Mouse (Mus musculus) adrenal gland (tissue): Measurements from ENCODE around the gene Zfp683.

Experiments
- intact Hi-C: fragments of 180-260 bp; cut with DNase I; formaldehyde crosslinking; loops from one replicate; pipeline ENCODE4 v1.15.1; 2025
- long read RNA-seq, 2 experiments: library from polyadenylated mRNA; unstranded; transcript quantifications; one replicate each; pipeline ENCODE4 v2.0.0; 2020; ENCODE audit warnings: borderline replicate concordance in 1 of 2; ENCODE audit not compliant: insufficient replicate concordance in 1 of 2

The Zfp683 gene
- long read RNA-seq, experiment 1 = 0 reads
- long read RNA-seq, experiment 2 = 0 reads

DNA sequence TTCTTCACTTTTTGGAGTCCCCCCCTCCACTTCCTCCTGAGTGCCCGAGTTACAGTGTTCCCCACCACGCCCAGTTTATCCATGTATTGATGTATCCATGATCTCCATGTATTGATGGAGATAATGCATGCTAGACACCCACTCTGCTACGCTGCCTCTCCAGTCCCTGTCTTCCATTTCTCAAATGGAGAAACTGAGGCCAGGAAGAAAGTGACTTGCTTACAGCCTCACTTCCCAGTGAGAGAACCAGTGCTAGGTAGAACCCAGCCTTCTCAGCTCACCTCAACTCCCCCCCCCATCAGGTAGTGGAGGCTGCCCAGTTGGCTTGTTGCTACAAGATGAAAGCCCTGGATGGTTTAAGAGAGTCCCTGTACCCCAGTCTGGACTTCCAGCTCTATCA is at the start of gene Zfp683:
Zfp683 (plus strand) TSS at position 301 of the 400 bp plus-strand sequence.
- intact Hi-C loops = no loop called here

DNA sequence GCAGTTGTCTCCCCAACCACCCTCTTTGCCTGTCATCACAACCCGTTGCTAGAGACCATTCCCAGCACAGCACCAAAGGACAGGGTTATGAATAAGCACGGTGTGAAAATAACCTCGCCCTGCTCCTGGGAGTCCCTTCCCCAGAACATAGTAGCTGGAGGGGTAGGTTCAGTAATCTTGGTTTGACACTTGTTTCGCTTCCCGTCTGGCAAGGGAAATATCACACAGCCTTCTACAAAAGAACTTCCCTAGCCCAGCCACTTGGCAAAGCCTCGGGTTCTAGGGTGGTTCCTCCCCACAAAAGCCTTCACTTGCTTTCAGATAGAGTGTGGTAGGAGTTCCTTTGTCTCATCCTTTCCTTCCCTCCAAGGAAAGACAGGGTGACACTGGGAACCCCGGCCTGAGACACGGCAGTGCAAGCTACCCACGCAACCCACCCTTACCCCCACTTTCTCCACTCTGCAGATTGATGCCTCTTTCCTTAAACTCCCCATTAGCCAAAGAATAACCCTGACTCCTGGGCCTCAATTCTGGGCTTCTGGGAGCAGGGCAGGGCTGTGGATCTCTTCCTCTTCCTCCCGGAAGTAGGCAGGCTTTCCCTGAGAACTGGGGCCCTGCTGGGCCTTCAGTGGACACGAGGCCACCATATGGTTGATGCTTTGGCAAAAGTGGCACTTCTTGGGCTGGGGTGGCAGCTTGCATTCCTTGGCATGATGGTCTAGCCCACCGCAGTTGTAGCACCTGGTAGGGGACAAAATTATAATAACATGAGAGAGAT is 47.9 kb upstream of the Zfp683 start:
- intact Hi-C loops = no loop called here

DNA sequence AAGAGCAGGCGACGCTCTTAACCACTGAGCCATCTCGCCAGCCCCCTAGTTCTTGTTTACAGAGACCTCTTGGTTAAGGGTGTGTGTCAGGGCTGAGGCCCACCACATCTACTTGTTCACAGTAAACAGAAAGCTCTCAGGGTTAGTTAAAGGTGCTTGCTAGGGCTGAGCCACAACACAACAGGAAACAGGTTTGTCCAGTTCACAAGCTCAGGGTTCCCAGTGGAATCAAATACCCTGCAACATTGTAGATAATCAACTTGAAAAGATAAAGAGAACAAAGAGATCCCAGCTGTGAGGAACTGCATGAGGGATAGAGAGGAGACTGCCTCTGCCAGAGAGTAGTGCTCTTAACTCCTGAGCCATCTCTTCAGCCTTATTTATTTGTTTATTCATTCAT is 46.8 kb upstream of the Zfp683 start:
- intact Hi-C loops = no loop called here

DNA sequence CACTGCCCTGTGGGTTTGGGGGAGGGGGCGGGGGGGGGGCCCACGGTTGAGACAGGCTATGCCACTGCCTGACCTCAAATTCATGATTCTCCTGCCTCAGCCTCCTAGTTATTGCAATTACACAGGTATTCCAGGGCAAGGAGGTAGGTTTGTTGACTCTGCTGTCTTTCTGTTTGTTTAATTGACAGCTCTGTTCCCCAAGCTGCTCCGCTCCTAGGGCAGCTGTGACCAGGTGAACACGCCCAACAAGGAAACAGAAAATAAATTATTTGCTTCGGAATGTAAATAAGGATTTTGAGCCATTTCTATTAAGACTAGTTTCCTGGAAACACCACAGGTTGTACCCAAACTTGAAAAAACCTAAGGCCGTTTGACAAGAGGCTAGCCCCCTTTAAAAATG is 43.9 kb upstream of the Zfp683 start:
- intact Hi-C loops = no loop called here

DNA sequence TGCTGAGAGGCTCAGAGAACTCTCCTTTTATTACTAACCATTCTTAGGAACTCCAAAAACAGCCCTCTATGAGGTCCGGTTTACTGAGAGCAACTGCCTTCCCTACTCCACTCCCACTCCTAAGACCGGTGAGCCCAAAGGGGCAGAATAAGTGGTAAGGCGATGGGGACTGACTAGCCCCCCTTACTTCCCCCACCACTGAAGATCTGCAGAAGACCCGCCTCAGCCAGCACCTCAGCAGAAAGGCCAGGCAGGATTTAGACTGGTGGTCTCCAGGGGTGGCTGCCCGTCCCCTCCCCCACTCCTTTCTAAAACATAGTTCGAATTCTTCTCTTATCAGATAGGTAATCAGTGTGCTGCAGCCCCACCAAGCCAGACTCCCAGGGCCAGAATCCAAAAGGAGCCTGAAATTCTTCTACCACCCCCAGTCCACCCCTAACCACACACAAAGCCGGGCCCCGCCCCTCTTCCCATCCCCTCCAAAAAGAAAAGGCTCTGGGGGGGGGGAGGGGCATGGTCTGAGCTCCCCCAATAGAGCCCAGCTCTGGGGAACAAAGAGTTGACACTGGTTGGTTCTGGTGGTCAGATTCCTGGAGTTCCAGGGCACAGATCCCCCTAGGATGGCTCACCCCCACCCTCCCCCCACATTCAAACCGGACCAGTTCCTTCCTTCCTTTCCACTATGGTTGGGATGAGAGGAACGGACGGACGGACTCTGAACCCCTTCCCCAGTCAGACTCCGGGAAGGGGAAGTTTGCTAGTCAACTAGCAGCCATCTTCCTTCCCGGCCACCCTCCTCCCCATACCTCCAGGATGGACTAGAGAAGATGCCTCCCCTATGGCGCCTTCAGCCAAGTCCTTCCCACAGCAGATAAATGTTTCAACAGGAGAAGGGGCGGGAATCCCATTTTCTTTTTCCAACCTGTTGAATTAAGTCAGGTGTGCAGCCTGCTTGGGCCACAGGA is 41.9 kb upstream of the Zfp683 start:
- intact Hi-C loops = no loop called here

DNA sequence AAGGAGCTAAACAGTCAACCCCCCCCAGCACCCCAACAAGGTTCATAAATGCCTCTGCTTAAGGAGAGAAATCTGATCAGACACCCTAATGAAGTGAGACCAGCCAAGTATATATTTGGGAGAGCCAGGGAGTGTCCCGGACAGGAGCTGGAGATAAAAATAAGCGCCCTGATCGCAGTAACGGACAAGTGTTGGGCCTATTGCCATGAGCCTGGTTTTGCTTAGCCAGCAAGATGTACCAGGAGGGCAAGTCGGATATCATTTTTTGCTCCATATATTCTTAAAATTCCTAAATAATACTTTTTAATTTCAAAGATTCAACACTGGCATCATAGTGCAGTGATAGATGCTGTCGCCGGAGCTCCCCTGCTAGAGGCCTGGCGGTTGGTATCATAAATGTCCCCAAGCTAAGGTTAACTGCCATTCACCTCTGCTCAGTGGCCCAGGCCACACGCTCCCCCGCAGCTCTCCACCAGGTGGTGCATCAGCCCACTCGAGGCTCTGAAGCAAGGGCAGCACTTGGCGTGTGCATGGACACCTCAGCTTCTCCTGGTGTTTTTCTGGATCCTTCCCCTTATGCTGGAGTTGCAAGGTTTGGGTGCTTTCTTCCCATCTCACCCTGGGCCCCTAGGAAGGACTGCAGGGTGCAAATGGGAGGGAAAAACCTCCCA is 40.6 kb upstream of the Zfp683 start:
- intact Hi-C loops = no loop called here

DNA sequence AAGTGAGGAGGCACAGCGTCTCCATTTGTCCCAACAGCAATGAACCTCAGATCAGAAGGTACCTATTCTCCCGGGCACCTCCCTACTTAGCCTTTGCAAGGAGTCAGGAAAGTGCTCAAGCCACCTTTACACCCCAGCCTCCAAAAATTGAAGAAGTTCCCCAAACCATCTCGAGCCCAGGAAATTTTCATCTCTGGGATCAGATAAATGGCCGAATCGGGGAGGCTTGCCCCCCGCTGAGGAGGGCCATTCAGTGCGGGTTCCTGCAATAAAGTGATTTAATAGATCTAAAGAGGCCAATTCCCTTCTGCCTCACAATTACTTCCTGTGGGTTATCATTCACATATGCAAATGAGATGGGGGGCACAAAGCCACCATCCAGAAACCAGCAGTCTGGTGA is 37.4 kb upstream of the Zfp683 start:
- intact Hi-C loops = no loop called here

DNA sequence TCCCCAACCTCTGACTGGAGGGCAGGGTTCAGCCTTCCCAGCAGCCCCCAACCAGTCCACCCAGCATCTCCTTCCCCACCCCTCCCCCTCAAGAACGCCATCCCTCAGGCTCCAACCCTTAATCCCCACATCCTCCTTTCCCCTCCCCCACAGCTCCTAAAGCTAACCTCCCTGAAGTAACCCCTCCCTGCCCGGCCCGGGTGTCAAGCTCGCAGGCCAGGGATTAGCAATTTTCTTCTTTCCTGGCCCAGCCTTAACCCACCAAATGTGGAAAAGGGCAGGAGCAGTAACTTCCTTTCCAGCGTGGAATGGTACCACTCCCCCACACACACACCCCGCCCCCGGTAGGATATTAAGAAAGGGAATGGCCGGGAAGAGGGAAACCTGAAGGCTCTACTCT is 36.9 kb upstream of the Zfp683 start:
- intact Hi-C loops = no loop called here

DNA sequence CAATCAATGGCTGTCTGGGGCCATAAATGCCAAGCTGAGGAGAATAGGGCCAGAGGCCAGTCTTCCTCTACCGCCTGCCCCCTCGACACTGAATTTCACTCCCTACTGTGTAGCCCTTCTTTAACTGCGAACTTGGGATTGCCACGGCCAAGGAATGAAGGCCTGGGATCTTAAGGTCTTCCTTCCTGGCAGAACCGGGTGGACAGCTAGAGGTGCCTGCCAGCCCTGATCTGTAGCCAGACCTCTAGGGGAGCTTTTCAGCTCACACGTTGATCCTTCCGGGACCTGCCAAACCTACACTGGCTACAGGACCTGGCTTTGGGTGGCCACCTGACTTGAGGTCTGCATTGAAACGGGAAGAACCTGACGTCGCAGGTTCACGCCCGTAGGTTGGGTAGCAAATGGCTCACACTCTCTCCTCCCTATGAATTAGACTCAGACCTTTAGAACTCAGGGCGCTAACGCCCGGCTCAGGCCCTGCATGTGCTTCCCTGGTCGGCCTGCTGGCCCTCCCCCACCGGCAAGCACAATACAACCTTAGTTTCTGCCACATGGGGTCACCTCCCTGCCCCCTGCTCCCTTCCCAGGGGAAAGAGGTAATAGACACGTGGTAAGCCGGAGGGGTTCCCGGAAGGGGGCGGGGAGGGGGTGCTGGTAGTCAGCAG is 36.3 kb upstream of the Zfp683 start:
- intact Hi-C loops = no loop called here

DNA sequence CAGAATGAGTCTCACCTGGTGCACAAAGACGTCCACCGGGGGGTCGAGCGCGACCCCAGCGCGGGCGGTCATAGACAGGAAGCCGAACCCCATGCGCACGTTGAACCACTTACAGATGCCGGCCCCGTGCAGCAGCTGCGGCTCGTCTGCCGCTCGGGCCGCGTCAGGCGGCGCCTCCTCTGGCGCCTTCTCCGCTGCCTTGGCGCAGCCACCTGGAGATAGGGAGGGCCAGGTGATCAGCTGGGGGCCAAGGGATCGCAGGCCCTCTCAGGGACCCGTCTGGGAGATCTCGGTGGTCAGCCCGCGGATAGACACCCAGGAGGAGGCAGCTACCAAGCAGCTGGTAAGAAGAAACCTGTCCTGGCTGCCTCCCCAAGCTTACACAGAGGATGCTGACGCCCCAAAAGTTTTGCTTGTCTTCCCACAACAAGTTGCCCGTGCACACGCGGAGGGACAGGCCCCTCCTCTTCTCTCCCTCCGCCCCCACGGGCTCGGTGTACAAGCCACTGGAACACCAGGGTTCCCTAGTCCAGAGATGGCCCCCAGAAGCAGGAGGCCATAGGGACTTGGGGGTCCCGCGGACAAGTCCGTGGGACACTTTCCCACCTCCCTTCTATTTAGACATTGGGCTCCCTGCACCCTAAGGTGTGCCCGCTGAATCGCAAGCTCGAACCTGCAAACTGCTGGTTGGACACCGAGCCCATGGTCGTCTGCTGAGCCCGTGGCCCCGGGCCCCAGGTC is 35.4 kb upstream of the Zfp683 start:
- intact Hi-C loops = no loop called here

DNA sequence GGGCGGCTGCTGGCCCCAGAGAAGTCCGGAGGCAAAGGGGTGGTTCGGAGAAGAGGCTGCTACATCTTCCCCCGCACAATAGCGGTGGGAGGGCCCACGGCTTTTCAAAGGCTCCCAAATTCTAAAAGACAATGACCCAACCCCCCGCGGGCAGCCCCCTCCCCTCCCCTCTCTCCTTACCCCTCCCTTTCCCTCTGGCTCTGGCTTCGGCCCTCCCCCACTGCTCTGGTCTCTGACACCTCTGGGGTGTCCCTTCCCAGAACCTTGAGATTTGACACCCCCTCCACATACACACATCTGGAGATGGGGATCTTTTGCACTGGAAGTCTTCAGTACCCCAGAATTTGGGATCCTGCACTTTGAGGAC is 34.9 kb upstream of the Zfp683 start, which contains the start of gene Lin28a:
Lin28a (minus strand) TSS at position 63 of the 367 bp plus-strand sequence.
- intact Hi-C loops = no loop called here

DNA sequence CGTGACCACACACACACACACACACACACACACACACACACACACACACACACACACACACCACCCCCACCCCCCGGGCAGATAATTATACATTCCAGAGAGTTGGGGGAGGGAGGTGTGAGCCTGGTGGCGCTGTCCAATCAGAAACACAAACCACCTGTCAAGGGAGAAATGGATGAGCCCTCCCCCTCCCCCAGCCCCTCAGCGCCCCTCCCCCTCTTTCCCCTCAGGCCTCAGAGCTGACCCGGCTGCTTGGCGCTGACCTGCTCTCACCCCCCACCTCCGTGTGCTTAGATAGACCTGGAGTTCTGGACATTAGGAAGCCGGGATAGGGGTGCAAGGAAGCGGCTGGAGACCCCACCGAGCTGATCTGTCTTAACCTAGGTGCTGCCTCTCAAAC is 34.4 kb upstream of the Zfp683 start:
- intact Hi-C loops = no loop called here

DNA sequence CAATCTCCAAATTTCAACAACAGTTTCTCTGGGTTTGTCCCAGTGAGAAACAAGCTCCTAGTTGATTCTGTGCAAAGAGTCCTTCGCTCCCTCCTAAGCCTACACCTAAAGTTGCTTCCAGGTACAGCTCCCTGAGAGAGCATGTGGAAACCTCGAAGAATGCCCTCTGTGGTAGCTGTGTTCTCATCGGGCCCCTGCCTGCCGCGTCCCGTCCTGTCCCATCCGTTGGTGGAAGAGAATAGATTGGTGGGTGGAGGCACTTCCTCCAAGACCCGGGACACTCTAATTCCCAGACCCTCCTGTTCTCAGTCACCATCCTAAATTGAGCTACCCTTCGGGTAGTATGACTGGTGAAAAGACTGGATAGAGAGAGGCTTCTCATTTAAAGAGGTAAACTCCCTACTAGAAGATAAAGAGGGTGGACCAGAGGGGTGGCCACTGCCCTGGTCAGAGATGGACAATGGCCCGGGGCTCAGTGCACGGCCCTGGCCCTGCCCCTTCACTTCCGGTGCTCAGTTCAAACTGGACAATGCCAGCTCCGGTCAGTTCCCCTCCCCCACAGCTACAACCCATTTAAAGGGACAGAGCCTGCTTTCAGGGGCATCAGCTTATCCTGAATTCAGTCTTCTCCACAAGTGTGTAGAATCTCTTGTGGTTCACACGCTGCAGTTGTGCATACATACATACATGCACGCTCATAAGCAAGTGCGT is 33.8 kb upstream of the Zfp683 start:
- intact Hi-C loops = no loop called here

DNA sequence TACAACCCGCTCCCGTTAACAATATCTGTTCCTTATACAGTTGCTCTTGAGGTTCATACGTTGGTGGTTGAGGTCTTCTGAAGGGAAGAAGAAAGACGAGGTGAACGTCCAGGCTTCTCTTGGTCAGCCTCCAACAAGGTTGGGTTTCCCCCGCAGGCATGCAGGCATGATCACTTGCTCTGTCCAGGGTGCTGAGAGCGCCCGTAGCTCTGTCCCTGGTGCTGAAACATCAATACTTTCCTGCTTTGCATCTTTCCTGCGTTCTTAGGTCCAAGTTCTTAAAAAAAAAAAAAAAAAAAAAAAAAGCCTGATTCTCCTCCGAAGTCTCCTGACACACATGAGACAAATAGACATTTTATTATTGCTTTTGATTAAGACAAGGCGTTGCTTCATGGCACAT is 33.0 kb upstream of the Zfp683 start:
- intact Hi-C loops = no loop called here

DNA sequence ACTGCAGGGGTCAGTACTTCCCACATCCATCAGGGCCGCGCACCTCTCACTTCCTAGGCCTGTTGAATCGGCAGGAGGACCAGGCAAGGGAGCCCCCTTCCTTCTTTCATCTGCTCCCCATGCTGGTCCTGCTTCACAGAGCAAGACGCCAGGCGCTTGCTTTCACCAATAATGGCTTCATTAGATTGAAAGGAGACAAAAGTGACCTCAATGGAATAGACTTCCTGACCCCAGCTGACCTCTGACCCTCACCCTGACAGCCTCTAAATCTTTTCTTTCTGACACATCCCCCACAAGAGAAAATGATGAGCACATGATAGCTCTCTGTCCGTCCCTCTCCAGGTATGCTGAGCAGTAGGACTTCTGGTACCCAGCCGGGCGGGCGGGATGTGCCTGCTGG is 27.8 kb upstream of the Zfp683 start:
- intact Hi-C loops = no loop called here

DNA sequence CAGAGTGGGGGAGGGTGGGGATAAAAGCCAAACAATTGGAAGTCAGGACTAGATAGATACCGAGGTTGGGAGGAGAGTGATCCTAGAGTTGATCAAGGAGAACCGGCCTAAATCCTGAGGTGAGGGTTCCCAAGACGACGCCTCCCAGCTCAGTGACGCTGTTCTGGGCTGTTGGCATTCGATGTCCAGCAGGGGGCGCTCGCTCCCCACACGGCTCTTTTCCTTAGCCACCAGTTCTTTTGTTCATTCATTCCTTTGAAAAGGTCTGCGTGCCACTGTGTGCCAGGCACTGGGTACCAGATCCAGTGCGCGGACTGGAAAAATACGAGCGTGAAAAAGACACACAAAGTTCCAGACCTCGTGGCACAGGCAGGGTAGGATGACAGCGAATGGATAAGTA is 17.7 kb upstream of the Zfp683 start:
- intact Hi-C loops = loop anchor here (2.0 kb wide), 1 partner anchor 51 kb away; no protein-coding TSS in a partner anchor

DNA sequence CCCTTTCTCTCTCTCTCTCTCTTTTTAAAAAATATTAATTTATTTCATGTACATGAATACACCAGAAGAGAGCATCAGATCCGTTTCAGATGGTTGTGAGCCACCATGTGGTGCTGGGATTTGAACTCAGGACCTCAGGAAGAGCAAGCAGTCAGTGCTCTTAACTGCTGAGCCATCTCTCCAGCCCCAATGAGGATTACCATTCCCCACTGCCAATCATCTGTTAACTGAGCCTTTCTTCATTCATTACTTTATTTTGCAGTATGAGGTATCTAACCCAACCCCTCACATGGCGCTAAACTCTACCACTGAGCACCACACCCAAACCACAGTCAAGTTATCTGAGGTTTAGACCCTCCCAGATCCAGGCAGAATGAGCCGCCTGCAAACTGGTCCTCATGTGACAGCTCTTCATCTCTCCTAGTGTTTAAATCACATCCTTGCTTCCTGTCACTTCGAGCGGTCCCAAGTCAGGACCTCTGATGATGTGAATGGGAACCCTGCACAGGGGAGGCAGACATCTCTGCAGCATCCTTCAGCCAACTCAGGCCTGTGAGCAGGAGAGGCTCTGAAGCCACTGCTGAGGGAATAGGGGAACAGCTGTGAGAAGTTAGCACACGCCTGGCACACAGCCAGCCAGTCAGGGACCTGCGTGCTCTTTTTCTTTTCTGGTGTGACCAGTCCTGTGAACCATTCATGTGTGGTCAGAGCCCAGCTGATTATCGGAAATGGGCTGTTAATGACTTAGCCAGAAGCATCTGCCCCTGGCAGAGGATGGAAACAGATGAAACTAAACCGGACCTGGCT is 12.1 kb upstream of the Zfp683 start:
- intact Hi-C loops = no loop called here

DNA sequence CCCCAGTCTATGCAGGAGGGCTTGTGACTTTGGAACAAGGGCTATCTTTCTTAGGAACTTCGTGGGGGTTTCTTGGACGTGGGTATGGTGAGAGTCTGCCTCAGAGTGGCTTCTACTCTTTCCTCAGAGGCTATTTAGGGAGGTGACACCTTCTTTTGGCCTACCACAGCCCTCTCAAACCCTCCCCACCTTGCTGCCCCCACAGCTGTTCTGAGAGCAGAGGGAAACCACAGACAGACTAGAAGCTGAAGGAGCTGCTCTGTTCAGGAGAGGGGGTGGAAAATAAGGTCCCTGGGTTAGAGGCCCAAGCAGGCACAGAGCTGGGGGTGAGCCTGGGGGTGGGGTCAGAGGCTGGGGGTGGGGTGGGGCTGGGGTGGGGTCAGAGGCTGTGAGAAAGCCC is 10.6 kb upstream of the Zfp683 start:
- intact Hi-C loops = no loop called here

DNA sequence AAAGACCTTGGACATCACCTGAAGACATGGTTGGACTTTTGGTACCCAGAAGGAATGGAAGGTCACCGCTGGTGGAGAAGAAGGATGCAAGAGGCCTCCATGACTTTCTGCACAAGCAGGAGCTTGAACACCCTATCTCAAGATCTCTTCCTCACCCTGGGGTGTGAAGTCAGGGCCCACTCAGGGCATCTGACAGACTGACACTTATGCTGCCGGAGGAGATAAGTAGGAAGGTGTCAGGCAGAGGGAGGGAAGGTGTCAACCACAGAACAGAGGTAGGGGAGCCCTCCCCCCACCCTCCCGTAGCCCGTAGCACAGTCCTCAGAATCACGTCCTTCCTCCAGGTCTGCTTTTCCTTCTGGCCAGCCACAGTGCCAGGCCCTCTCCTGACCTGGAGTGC is 6.0 kb upstream of the Zfp683 start:
- intact Hi-C loops = no loop called here
